Mouse (Mus musculus) lung, adult 10 weeks (tissue): ENCODE results near the gene Ipmk. TPM values are rescaled to one million over a fixed set of nuclear protein-coding genes. Genes with fewer than 3 reads are reported as not detected.

Experiments
- polyA plus RNA-seq: library from polyadenylated mRNA; stranded (reverse); fragments of 350-450 nt; fragmentation: Illumina TruSeq; extraction: RNeasy Lipid Tissue Mini Kit (QIAGEN cat#74804); gene quantifications from one replicate; pipeline ENCODE4 v1.2.3, GENCODE M21; 2014; ENCODE audit warnings: low read depth, low replicate concordance; ENCODE audit not compliant: insufficient read depth

Ipmk gene
- polyA plus RNA-seq: 11.8 TPM

GRCm38 (mm10) chr10:71347509-71347949, at the start of gene Ipmk:
Gene Ipmk (plus strand): TSS chr10:71347763.

GRCm38 (mm10) chr10:71344579-71345143, 2.9 kb upstream of the Ipmk start, which contains the start of gene Cisd1:
Gene Cisd1 (minus strand): TSS chr10:71344954.

Other genes starting within 250 kb of the Ipmk start
- gene Bicc1, start 188.1 kb upstream of the Ipmk start, polyA plus RNA-seq: 10.0 TPM
- 25.2 TPM for gene Tfam, start 109.5 kb upstream of the Ipmk start, polyA plus RNA-seq
- 28.2 TPM for gene Ube2d1, start 62.5 kb upstream of the Ipmk start, polyA plus RNA-seq
- 57.0 TPM for gene Cisd1, start 2.8 kb upstream of the Ipmk start, polyA plus RNA-seq